Mouse (Mus musculus) left cerebral cortex, postnatal 25 days (tissue): ENCODE results near the gene Abcf1. TPM values are rescaled to one million over a fixed set of nuclear protein-coding genes. Genes with fewer than 3 reads are reported as not detected.
A peak's percentile ranks its signal among the peaks of the same experiment; 100 is the strongest.
"Not testable (repeated sequence)": the region's sequence is repeated elsewhere in the genome, so short reads cannot be mapped to it uniquely, and the experiment has no call there.

Experiments
- DNase-seq, 2 experiments: peaks; one replicate each; pipeline ENCODE4 v3.0.0; 2022; ENCODE audit warnings: low spot score in 2 of 2, mixed read lengths in 1 of 2
- intact Hi-C: fragments of 180-260 bp; cut with DNase I; formaldehyde crosslinking; loops from one replicate; pipeline ENCODE4 v1.15.1; 2025
- total RNA-seq, 2 experiments: library from RNA; stranded (reverse); gene quantifications; 2 replicates each; pipeline ENCODE4 v1.2.3; 2021

Gene Abcf1
- total RNA-seq, 2 experiments from 2014 or later = 76.7 to 82.6 TPM

- DNase-seq = peak; percentile 53 to 61
- intact Hi-C loops = no loop called here
Measured at GRCm38 (mm10) chr17:35980363-35980754, 10.8 kb upstream of the Abcf1 start.

- intact Hi-C loops = loop anchor here (10.0 kb wide), 2 partner anchors 145 to 975 kb away; partner anchors contain the start of genes Ppp1r11, Tubb5, Znrd1 and Znrd1as
- peak; percentile 95 to 98 for DNase-seq
Measured at GRCm38 (mm10) chr17:35979401-35980362, 10.1 kb upstream of the Abcf1 start, which contains the start of the genes Gnl1 and Prr3. TSS of gene Gnl1 (plus strand) at chr17:35979851. TSS of gene Prr3 (minus strand) at chr17:35980236.

- DNase-seq = peak; percentile 94 to 95
Measured at GRCm38 (mm10) chr17:35978811-35979400, 9.3 kb upstream of the Abcf1 start.

GRCm38 (mm10) chr17:35972131-35972530 lies 2.6 kb upstream of the Abcf1 start:
- no peak for DNase-seq
- intact Hi-C loops = loop anchor here (10.0 kb wide), 2 partner anchors 137 to 983 kb away; partner anchors contain the start of genes Ppp1r11, Tubb5, Znrd1 and Znrd1as

More at GRCm38 (mm10) chr17:35978811-35979400, 9.3 kb upstream of the Abcf1 start:
- intact Hi-C loops = loop anchor here (10.0 kb wide), 2 partner anchors 144 to 976 kb away; partner anchors contain the start of genes Ppp1r11, Tubb5, Znrd1 and Znrd1as

GRCm38 (mm10) chr17:35967621-35968020 lies 1.9 kb downstream of the Abcf1 start:
- DNase-seq = no peak
- intact Hi-C loops = no loop called here

GRCm38 (mm10) chr17:35963279-35963678 lies 6.3 kb downstream of the Abcf1 start:
- intact Hi-C loops = no loop called here
- no peak for DNase-seq

- intact Hi-C loops = no loop called here
- DNase-seq = peak in 1 of 2 experiments; percentile 34
Measured at GRCm38 (mm10) chr17:35958533-35959223, 10.9 kb downstream of the Abcf1 start.

- no peak for DNase-seq
- intact Hi-C loops = no loop called here
Measured at GRCm38 (mm10) chr17:35954665-35955064, 14.9 kb downstream of the Abcf1 start.

GRCm38 (mm10) chr17:35952559-35952958 lies 17.0 kb downstream of the Abcf1 start:
- DNase-seq, intact Hi-C loops: not testable (repeated sequence)

- intact Hi-C loops = not testable (repeated sequence)
Measured at GRCm38 (mm10) chr17:35950946-35951345, 18.6 kb downstream of the Abcf1 start.

GRCm38 (mm10) chr17:35939941-35940340 lies 29.6 kb downstream of the Abcf1 start:
- DNase-seq = no peak
- intact Hi-C loops = loop anchor here (5.0 to 10.0 kb wide), 4 partner anchors 125 to 477 kb away; partner anchors contain the start of gene H2-T3

More at GRCm38 (mm10) chr17:35950946-35951345, 18.6 kb downstream of the Abcf1 start:
- DNase-seq = not testable (repeated sequence)

GRCm38 (mm10) chr17:35939108-35939507 lies 30.5 kb downstream of the Abcf1 start:
- intact Hi-C loops = loop anchor here (5.0 to 10.0 kb wide), 4 partner anchors 126 to 478 kb away; partner anchors contain the start of gene H2-T3
- DNase-seq = no peak

- DNase-seq = peak; percentile 58 to 59
- intact Hi-C loops = loop anchor here (1.0 to 10.0 kb wide), 5 partner anchors 55 to 479 kb away; partner anchors contain the start of gene H2-T3
Measured at GRCm38 (mm10) chr17:35937700-35938348, 31.7 kb downstream of the Abcf1 start.

GRCm38 (mm10) chr17:35935763-35936162 lies 33.8 kb downstream of the Abcf1 start:
- DNase-seq = not testable (repeated sequence)
- intact Hi-C loops = loop anchor here (5.0 to 10.0 kb wide), 4 partner anchors 129 to 482 kb away; partner anchors contain the start of gene H2-T3

- no peak for DNase-seq
- intact Hi-C loops = loop anchor here (10.0 kb wide), 2 partner anchors 132 to 262 kb away; partner anchors contain the start of gene H2-T3
Measured at GRCm38 (mm10) chr17:35932608-35933007, 37.0 kb downstream of the Abcf1 start.

- intact Hi-C loops = loop anchor here (10.0 kb wide), 2 partner anchors 134 to 264 kb away; partner anchors contain the start of gene H2-T3
- DNase-seq = no peak
Measured at GRCm38 (mm10) chr17:35930627-35931026, 38.9 kb downstream of the Abcf1 start.

- intact Hi-C loops = no loop called here
- no peak for DNase-seq
Measured at GRCm38 (mm10) chr17:35929534-35929933, 40.0 kb downstream of the Abcf1 start.

GRCm38 (mm10) chr17:35927471-35927870 lies 42.1 kb downstream of the Abcf1 start:
- intact Hi-C loops = no loop called here
- DNase-seq = no peak
